Mouse (Mus musculus) forebrain, postnatal 0 days (tissue): ENCODE data around the gene Tfap4. TPM values are rescaled to one million over a fixed set of nuclear protein-coding genes. Genes with fewer than 3 reads are reported as not detected.

Experiments
- ATAC-seq: fragments of 200-750 bp; cut with Nextera tagmentation; 2 replicates; pipeline ENCODE4 v1.8.0; 2017; ENCODE audit warnings: mild to moderate bottlenecking, moderate library complexity
- DNase-seq: peaks from one replicate; pipeline ENCODE4 v3.0.0-alpha.2; 2015
- H3K27ac ChIP-seq: fragments of 300-500 bp; sonication (generic); 2 replicates; pipeline ENCODE4 v1.5.1; 2014; ENCODE audit warnings: low read depth, mild to moderate bottlenecking, antibody characterized with exemption, low read length, moderate library complexity, mixed read lengths
- H3K27me3 ChIP-seq: fragments of 300-500 bp; sonication (generic); 2 replicates; pipeline ENCODE4 v1.6.1; 2014; ENCODE audit warnings: mild to moderate bottlenecking, low read length, mixed read lengths; ENCODE audit not compliant: insufficient read depth
- H3K36me3 ChIP-seq: fragments of 300-500 bp; sonication (generic); 2 replicates; pipeline ENCODE4 v1.6.1; 2014; ENCODE audit warnings: mild to moderate bottlenecking, moderate library complexity; ENCODE audit not compliant: insufficient read depth
- H3K4me1 ChIP-seq: fragments of 300-500 bp; sonication (generic); 2 replicates; pipeline ENCODE4 v1.6.1; 2014; ENCODE audit warnings: antibody characterized with exemption; ENCODE audit not compliant: insufficient read depth
- H3K4me2 ChIP-seq: fragments of 300-500 bp; sonication (generic); 2 replicates; pipeline ENCODE4 v1.6.1; 2014; ENCODE audit warnings: low read depth, mild to moderate bottlenecking, moderate library complexity
- H3K4me3 ChIP-seq: fragments of 300-500 bp; sonication (generic); 2 replicates; pipeline ENCODE4 v1.5.1; 2014; ENCODE audit warnings: low read depth, low read length, mixed read lengths
- H3K9ac ChIP-seq: fragments of 300-500 bp; sonication (generic); 2 replicates; pipeline ENCODE4 v1.6.1; 2014; ENCODE audit warnings: mild to moderate bottlenecking
- H3K9me3 ChIP-seq: fragments of 300-500 bp; sonication (generic); 2 replicates; pipeline ENCODE4 v1.6.1; 2016; ENCODE audit warnings: low read length
- CTCF ChIP-seq: sonication (generic); IDR thresholded peaks from 2 replicates; pipeline ENCODE4 v1.5.1; 2016; ENCODE audit warnings: antibody characterized with exemption, control low read depth, low read depth
- WGBS: fragments of 180-500 bp; shearing (Covaris S2); extraction: QIAGEN DNeasy Blood & Tissue Kit; methylation state at CpG from one replicate; pipeline ENCODE4 v1.1.7; 2014; 5-methylcytosine and 5-hydroxymethylcytosine counted together
- polyA plus RNA-seq: library from polyadenylated mRNA; unstranded; fragments of >200 nt; fragmentation: Nextera tagmentation; extraction: Ambion mirVana; gene quantifications from 2 replicates; pipeline ENCODE4 v1.2.1, GENCODE M21; 2015
- total RNA-seq: library from RNA; depleted of rRNA; stranded (reverse); fragments of >200 nt; gene quantifications from 2 replicates; pipeline ENCODE4 v1.2.3, GENCODE M21; 2014

Gene Tfap4
- total and polyA plus RNA-seq, 2 experiments from 2014 or later = 8.0 to 10.2 TPM

DNA sequence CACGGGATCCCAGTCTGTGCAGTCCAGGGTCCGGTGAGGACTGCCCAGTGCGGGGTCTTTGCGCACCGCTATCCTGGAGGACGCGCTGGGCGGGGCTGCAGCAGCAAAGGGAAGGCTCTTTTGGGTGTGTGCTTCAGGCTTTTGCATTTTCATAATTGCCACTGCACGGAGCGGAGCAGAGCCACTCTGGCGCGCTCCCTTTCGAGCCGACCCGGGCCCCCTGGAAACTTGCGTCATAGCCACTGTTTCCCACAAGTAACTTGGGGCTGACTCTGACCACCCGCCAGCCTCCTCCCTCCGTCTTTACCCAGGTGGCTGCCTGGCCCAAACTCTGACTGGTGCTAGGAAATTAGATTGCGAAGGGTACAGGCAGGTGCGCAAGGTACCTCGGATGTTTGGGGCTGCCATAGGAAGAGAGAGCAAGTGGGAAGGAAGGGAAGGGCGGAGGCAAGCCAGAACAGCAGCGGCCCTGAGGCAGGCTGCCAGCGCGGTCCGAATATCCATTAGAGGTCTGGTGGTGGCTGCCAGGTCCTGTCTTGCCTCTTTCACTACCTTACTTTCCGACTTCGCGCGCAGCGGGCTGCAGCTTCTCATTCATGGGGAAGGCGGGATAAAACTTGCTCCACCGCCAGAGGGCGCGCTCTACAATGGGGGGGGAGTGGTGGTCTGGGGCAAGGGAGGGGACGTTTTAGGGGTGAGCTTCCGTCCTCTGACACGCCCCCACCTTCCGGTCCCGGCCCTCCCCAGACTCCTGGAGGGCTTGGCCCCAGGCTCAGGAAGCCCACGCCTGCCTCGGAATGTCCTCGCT is 695 bp upstream of the Tfap4 start:
- no peaks in the 10 kb centered on the region for H3K27me3 ChIP-seq
- peak overlapping the region; percentile 97 for H3K27ac ChIP-seq
- no peaks in the 10 kb centered on the region for H3K36me3 ChIP-seq
- H3K9me3 ChIP-seq = no peaks in the 10 kb centered on the region
- H3K4me2 ChIP-seq = peak overlapping the region; percentile 91
- H3K4me1 ChIP-seq = peaks cover 15% of the 10 kb centered on the region; the same call in 1 of the 2 replicates
- peak overlapping the region; percentile 66 for H3K4me3 ChIP-seq
- peak overlapping the region; percentile 70 for H3K9ac ChIP-seq
- WGBS = 2% methylated on average over 43 of the region's 43 CpGs
- DNase-seq (peak; percentile 53), ATAC-seq (peak; percentile 20)
- TF ChIP-seq CTCF = peak; percentile 75

DNA sequence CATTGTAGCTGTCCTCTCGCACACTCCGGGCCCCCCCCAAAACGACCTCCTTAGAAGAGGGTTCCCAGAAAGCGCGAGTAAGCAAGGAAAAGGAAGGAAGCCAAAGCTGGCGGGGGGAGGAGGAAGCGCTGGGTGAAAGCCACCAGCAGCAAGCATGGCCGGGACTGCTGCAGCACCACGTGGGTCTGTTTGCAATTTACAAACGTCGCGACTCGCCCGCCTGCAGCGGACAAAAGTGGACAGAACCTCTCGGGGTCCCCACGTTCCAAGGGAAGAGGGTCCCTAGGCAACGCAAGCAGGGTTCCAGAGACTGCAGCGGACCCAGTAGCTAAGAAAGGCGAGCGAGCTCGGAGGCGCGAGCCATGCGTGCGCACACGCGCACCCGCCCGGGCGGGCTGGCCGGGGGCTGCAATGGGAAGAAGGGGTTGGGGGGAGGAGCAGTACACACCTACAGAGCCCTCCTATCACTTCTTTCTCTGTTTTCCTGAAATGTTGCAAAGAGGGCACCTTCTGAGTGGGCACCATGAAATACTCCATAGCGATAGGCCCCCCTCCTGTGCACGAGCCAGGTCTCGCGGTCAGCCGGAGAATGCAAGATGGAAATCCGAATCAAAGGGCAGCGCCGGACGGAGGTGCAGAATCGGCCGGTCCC is 548 bp downstream of the Tfap4 start:
- Histone ChIP-seq H3K4me3 (peak overlapping the region; percentile 66), H3K4me1 (peaks cover 15% of the 10 kb centered on the region; the same call in 1 of the 2 replicates), H3K4me2 (peak overlapping the region; percentile 91), H3K27me3 (no peaks in the 10 kb centered on the region), H3K36me3 (no peaks in the 10 kb centered on the region), H3K9me3 (no peaks in the 10 kb centered on the region), H3K27ac (peak overlapping the region; percentile 97), H3K9ac (peak overlapping the region; percentile 70)
- ATAC-seq (peak; percentile 53), DNase-seq (peak; percentile 84)
- no peak for TF ChIP-seq CTCF
- 1% methylated on average over 41 of the region's 43 CpGs for WGBS

DNA sequence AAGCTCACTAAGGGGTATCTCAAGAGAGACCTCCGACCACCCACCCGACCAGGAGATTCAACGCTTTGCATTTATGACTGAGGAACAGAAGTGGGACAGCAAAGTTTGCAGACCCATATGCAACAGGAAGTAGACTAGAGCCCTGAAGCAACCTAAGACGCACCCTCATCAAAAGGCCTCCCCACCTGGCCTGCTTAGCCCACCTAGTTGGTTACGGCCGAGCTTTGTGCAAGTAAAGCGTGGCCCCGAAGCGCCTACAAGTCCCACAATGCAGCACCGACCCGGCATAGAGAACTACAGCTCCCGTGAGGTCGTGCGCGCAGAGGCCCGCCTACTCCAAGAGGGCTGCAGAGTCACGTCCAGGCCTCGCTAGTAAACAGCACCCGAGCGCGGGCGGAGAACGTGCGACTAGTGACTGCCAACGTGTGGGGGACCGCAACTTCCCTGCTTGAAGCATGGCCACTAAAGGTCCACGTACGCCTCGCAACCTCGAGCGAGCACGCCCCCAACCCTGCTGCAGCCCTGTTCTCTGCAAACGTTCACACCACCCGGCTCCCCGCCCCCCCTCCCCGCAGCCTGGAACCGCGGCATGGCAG is 1.2 kb downstream of the Tfap4 start:
- ATAC-seq (peak; percentile 95), DNase-seq (peak; percentile 95)
- H3K4me1 ChIP-seq = peaks cover 15% of the 10 kb centered on the region; the same call in 1 of the 2 replicates
- under 1% methylated on average over 38 of the region's 38 CpGs for WGBS
- no peaks in the 10 kb centered on the region for H3K36me3 ChIP-seq
- H3K4me3 ChIP-seq = peak overlapping the region; percentile 66
- no peaks in the 10 kb centered on the region for H3K9me3 ChIP-seq
- H3K27me3 ChIP-seq = no peaks in the 10 kb centered on the region
- peak overlapping the region; percentile 91 for H3K4me2 ChIP-seq
- TF ChIP-seq CTCF = 0 out of 2 replicates have a peak, but pooled peaks have one; percentile 27
- peak overlapping the region; percentile 70 for H3K9ac ChIP-seq
- peak overlapping the region; percentile 97 for H3K27ac ChIP-seq

DNA sequence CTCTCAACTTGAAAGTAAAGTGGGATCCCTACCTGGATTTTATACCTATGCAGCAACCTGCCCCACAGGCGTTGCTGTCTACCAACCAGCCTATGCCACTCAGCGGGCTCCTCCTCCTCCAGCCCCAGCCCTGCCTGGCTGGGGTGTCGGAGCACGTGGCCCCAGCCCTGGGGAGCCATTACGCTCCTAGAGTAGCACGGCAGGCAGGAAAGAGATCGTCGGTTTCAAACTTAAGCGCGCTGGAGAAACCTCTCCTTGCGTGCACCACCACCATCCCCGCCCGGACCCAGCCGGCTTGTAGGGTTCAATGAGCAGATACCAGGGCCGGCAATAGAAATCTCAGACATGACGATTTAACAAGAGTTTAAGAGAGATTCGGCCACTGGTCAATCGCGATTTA is 1.7 kb downstream of the Tfap4 start:
- peak overlapping the region; percentile 97 for H3K27ac ChIP-seq

DNA sequence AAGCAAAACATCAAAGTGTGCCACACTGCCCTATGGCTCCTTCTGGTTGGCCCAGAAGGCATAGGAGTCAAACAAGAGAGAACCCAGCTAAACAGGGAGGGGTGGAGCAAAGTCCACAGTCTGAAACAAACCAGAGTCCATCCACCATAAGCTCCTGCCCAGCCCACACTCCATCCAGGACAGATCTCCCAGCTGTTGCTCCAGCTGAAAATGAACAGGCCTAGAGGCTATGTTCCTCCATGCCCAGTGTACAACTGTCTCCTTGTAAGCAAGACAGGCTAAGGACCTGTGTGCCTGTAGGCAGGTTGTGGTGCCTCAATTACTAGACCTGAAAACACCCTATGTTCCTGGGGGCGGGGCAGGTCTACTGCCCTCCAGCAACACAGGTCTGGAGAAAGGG is 2.6 kb downstream of the Tfap4 start:
- TF ChIP-seq CTCF = no peak
- ATAC-seq = no peak

More for the DNA sequence above, 1.7 kb downstream of the Tfap4 start:
- Histone ChIP-seq H3K4me3 (peak overlapping the region; percentile 66), H3K9me3 (no peaks in the 10 kb centered on the region), H3K27me3 (no peaks in the 10 kb centered on the region), H3K4me2 (peak overlapping the region; percentile 91), H3K36me3 (no peaks in the 10 kb centered on the region), H3K4me1 (peaks cover 15% of the 10 kb centered on the region; the same call in 1 of the 2 replicates), H3K9ac (peak overlapping the region; percentile 70)
- DNase-seq = peak; percentile 81
- under 1% methylated on average over 19 of the region's 19 CpGs for WGBS
- no peak for TF ChIP-seq CTCF
- ATAC-seq = peak; percentile 70

DNA sequence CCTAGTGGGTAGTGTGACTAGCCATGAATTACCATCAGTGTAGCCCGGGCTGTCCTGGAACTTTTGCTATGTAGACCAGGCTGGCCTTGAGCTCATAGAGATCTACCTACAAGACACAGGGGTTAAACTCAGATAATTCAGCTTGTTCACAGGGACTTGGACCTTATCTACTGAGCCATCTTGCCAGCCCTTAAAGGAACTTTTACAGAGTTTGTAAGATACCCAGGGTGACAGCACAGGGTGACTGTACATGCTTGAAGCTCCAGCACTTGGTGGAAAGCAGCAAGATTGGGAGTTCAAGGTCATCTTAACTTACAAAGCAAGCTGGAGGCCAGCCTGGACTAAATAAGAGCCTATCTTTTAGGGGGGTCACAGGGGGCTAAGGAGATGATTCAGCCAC is 4.1 kb downstream of the Tfap4 start:
- no peak for ATAC-seq
- no peak overlapping the region for H3K4me2 ChIP-seq
- no peak for TF ChIP-seq CTCF
- peaks cover 13% of the 10 kb centered on the region; the same call in 1 of the 2 replicates for H3K36me3 ChIP-seq
- peaks cover 15% of the 10 kb centered on the region; the same call in 1 of the 2 replicates for H3K4me1 ChIP-seq
- 94% methylated on average over 1 of the region's 1 CpGs for WGBS
- H3K9ac ChIP-seq = no peak overlapping the region
- DNase-seq = no peak
- H3K9me3 ChIP-seq = no peaks in the 10 kb centered on the region
- H3K4me3 ChIP-seq = no peak overlapping the region
- H3K27ac ChIP-seq = no peak overlapping the region
- no peaks in the 10 kb centered on the region for H3K27me3 ChIP-seq

More for the DNA sequence above, 2.6 kb downstream of the Tfap4 start:
- Histone ChIP-seq H3K9me3 (no peaks in the 10 kb centered on the region), H3K36me3 (no peaks in the 10 kb centered on the region), H3K27ac (no peak overlapping the region), H3K27me3 (no peaks in the 10 kb centered on the region), H3K4me1 (peaks cover 15% of the 10 kb centered on the region; the same call in 1 of the 2 replicates), H3K4me3 (peak overlapping the region; percentile 66), H3K4me2 (peak overlapping the region; percentile 91), H3K9ac (no peak overlapping the region)
- no peak for DNase-seq
- WGBS = 73% methylated on average over 1 of the region's 1 CpGs
